Mouse (Mus musculus) G1E (cell line): ENCODE measurements around the gene Atp5mpl.

ENCODE experiments used
- CTCF ChIP-seq: IDR thresholded peaks from 2 replicates; pipeline ENCODE4 v1.5.1; 2012; ENCODE audit warnings: low read depth, low read length, inconsistent platforms, mixed read lengths
- GATA1 ChIP-seq: IDR thresholded peaks from 2 replicates; pipeline ENCODE4 v1.6.1; 2012; ENCODE audit warnings: borderline replicate concordance, low read length, inconsistent platforms, mixed read lengths
- GATA2 ChIP-seq: IDR thresholded peaks from 2 replicates; pipeline ENCODE4 v1.6.1; 2012; ENCODE audit warnings: low read depth, low read length, inconsistent platforms, borderline replicate concordance
- POLR2AphosphoS5 ChIP-seq: IDR thresholded peaks from 2 replicates; pipeline ENCODE4 v1.6.1; 2012; ENCODE audit warnings: low read depth, low read length, inconsistent platforms; ENCODE audit not compliant: insufficient replicate concordance
- TAL1 ChIP-seq: conservative IDR thresholded peaks from 2 replicates; pipeline ENCODE4 v1.6.1; 2012; ENCODE audit warnings: low read depth, low read length, inconsistent platforms, mixed read lengths

DNA sequence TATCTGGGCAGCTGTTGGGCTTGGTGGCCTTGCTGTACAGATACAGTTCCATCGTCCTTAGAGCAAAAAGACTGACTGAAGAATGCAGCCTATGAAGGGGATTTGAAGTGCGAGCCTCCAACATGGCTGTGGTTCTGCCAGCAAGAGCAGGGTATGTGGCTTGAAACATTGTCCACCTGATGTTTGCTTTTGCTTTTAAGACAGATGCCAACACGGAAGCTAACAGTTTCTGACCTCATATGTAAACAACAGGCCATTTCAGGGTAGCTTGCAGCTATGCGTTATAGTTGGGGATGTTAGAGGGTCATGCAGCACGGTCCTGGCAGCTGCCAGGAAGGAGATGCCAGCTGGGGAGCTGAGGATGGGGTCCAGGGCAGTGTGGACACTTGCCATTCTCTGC is 16.3 kb downstream of the Atp5mpl start:
- TF ChIP-seq CTCF = no peak
- no peak for TF ChIP-seq GATA1
- no peak for TF ChIP-seq POLR2AphosphoS5
- TF ChIP-seq TAL1 = no peak
- TF ChIP-seq GATA2 = no peak
